In genomic region chr10:117570091-117570970, GRCm38 (mm10) we compare ENCODE assay signal across 12 mouse cellular contexts. TPM values are rescaled to one million over a fixed set of nuclear protein-coding genes. Genes with fewer than 3 reads are reported as not detected.
A peak's percentile ranks its signal among the peaks of the same experiment; 100 is the strongest.
DNase-seq lines count a peak whose midpoint lies in the region; ATAC-seq lines count a peak whose summit lies in the region.
"Had no signal": no experiment of that assay in that cellular context is flagged by ENCODE, and none has a peak within 500 bp of the region (broad histone marks: within the 10 kb centered on the region; RNA-seq: fewer than 3 reads in every experiment).

No protein-coding gene starts in this region.

- DNase-seq in heart, postnatal 25 days (ENCODE audit: low spot score): no peak
- DNase-seq in 3T3-L1 (ENCODE audit: low read depth, low spot score): peak; percentile 93
- no peak for DNase-seq in forebrain, embryonic 14.5 days (ENCODE audit: low spot score)
- DNase-seq in midbrain, embryonic 11.5 days (ENCODE audit: low spot score, missing footprints): peak; percentile 78
- no peak for DNase-seq in thymus, postnatal 25 days
- no peak for DNase-seq in adrenal gland, postnatal 36 days
- DNase-seq in kidney, adult 18-20 months: no peak
- DNase-seq: cerebellum, adult 9-11 months; gastrocnemius, postnatal 36 days had no signal

- intact Hi-C loops in heart, postnatal 25 days (cut with DNase I): no loop called here

- H3K4me1 ChIP-seq in heart, embryonic 15.5 days (replicated peaks): peaks cover 13% of the 10 kb centered on the region
- H3K4me1 ChIP-seq in forebrain, embryonic 14.5 days (ENCODE audit: control insufficient read depth, insufficient read depth, low read length): 0 out of 2 replicates have a peak, but pooled peaks cover 6% of the 10 kb centered on the region
- peaks cover 10% of the 10 kb centered on the region for H3K4me1 ChIP-seq in midbrain, embryonic 11.5 days (ENCODE audit: control insufficient read depth, insufficient read depth, low read length)

- H3K4me2 ChIP-seq in heart, embryonic 15.5 days: peak overlapping the region; percentile 67; the same call in 1 of the 2 replicates
- peak overlapping the region; percentile 60 for H3K4me2 ChIP-seq in forebrain, embryonic 14.5 days (ENCODE audit: low read length)
- peak overlapping the region; percentile 57 for H3K4me2 ChIP-seq in midbrain, embryonic 11.5 days

- no peak for ATAC-seq in heart, embryonic 15.5 days (replicated peaks; ENCODE audit: insufficient number of reproducible peaks, insufficient read depth, low FRiP score, low read depth)
- ATAC-seq in forebrain, embryonic 14.5 days: no peak
- no peak for ATAC-seq in midbrain, embryonic 11.5 days (ENCODE audit: low FRiP score)
- ATAC-seq: Patski had no signal

- no peak overlapping the region for H3K4me3 ChIP-seq in heart, embryonic 15.5 days
- H3K4me3 ChIP-seq in forebrain, embryonic 14.5 days (ENCODE audit: low read depth, low read length): 0 out of 2 replicates have a peak overlapping the region, but pooled peaks have one; percentile 26
- H3K4me3 ChIP-seq in midbrain, embryonic 11.5 days (ENCODE audit: low read depth, low read length): no peak overlapping the region

- no peaks in the 10 kb centered on the region for H3K36me3 ChIP-seq in heart, embryonic 15.5 days
- no peaks in the 10 kb centered on the region for H3K36me3 ChIP-seq in forebrain, embryonic 14.5 days (ENCODE audit: control insufficient read depth, insufficient read depth, low read length)
- H3K36me3 ChIP-seq in midbrain, embryonic 11.5 days (ENCODE audit: control insufficient read depth, insufficient read depth, low read length): no peaks in the 10 kb centered on the region

- H3K27me3 ChIP-seq in heart, embryonic 15.5 days: peaks cover 28% of the 10 kb centered on the region
- peaks cover 11% of the 10 kb centered on the region for H3K27me3 ChIP-seq in forebrain, embryonic 14.5 days (replicated peaks; ENCODE audit: control insufficient read depth, insufficient read depth, low read length)
- H3K27me3 ChIP-seq in midbrain, embryonic 11.5 days (ENCODE audit: control insufficient read depth, insufficient read depth, low read length): peaks cover 10% of the 10 kb centered on the region
- H3K27me3 ChIP-seq: Patski had no signal

- no peak overlapping the region for H3K27ac ChIP-seq in heart, embryonic 15.5 days
- H3K27ac ChIP-seq in forebrain, embryonic 14.5 days (ENCODE audit: low read depth, low read length): no peak overlapping the region
- no peak overlapping the region for H3K27ac ChIP-seq in midbrain, embryonic 11.5 days (ENCODE audit: low read depth, low read length)
- H3K27ac ChIP-seq: liver, embryonic 14.5 days had no signal

- H3K9me3 ChIP-seq in heart, embryonic 15.5 days (replicated peaks): no peaks in the 10 kb centered on the region
- H3K9me3 ChIP-seq in forebrain, embryonic 14.5 days (replicated peaks; ENCODE audit: control insufficient read depth, low read length): peaks cover 5% of the 10 kb centered on the region; the same call in 1 of the 2 replicates
- H3K9me3 ChIP-seq in midbrain, embryonic 11.5 days (ENCODE audit: control insufficient read depth, low read length): no peaks in the 10 kb centered on the region; the same call in 1 of the 2 replicates

- WGBS in heart, embryonic 15.5 days: 57% methylated on average over 8 of the region's 8 CpGs
- WGBS in forebrain, embryonic 14.5 days: 60% methylated on average over 8 of the region's 8 CpGs
- WGBS in midbrain, embryonic 11.5 days: 55% methylated on average over 8 of the region's 8 CpGs

- no peak overlapping the region for H3K9ac ChIP-seq in heart, embryonic 15.5 days
- H3K9ac ChIP-seq in forebrain, embryonic 14.5 days (ENCODE audit: low read length): no peak overlapping the region
- no peak overlapping the region for H3K9ac ChIP-seq in midbrain, embryonic 11.5 days (ENCODE audit: low read length)
- H3K9ac ChIP-seq: liver, embryonic 14.5 days had no signal

RNA-seq across cellular contexts. Expression of gene Cpm, which starts 59.0 kb away (rescaled TPM):
- polyA plus RNA-seq in heart, embryonic 15.5 days (2015; fragmentation: Nextera tagmentation; extraction: Ambion mirVana): 2.4 and 6.6 TPM in 2 replicates
- total RNA-seq in heart, postnatal 25 days (2021): 1 to 10 TPM; 3.9 to 4.5 TPM
- polyA plus RNA-seq in forebrain, embryonic 14.5 days (2014; fragmentation: Nextera tagmentation; extraction: Ambion mirVana): 5.1 and 6.1 TPM in 2 replicates
- 5.5 and 6.2 TPM in 2 replicates for polyA plus RNA-seq in midbrain, embryonic 11.5 days (2014; fragmentation: Nextera tagmentation; extraction: Ambion mirVana)
- 10 to 100 TPM; 25.3 to 34.9 TPM for total RNA-seq in adrenal gland, postnatal 36 days (2021)

Comparison
In these comparisons a context has a peak if more than half of its experiments do, and no peak if none do; other contexts are left out.
1. DNase-seq: peak in 3T3-L1 (single experiment) and midbrain, embryonic 11.5 days (single experiment); none in heart, postnatal 25 days (single experiment), forebrain, embryonic 14.5 days (single experiment), thymus, postnatal 25 days (single experiment), adrenal gland, postnatal 36 days (0 of 2) and kidney, adult 18-20 months (single experiment).
2. Peak in every context shown above with its lines, with median percentiles within 50 percentile points of each other: H3K4me2 ChIP-seq.